Mouse (Mus musculus) olfactory bulb, adult 2 months (tissue): ENCODE measurements at regions not wholly inside any gene's neighbourhood (a gene's known extent, or its start where the extent isn't known, plus 50 kb on each side); places are given as distances from the start of the nearest gene placed in this dataset.

ENCODE experiments used
- CTCF ChIP-seq: fragments of 200-500 bp; IDR thresholded peaks from 2 replicates; pipeline ENCODE4 v1.5.1; 2012; ENCODE audit warnings: low read depth, mild to moderate bottlenecking, low read length, moderate library complexity; ENCODE audit not compliant: insufficient read depth
- POLR2A ChIP-seq: fragments of 200-500 bp; IDR thresholded peaks from 2 replicates; pipeline ENCODE4 v1.6.1; 2012; ENCODE audit warnings: mild to moderate bottlenecking, low read depth, low read length, moderate library complexity; ENCODE audit not compliant: insufficient read depth

GRCm38 (mm10) chr2:78170162-78170747 lies 224.1 kb upstream of the Cwc22 start:
- TF ChIP-seq CTCF (no peak), POLR2A (no peak)
